Mouse (Mus musculus) embryo, embryonic 11 days (tissue): Measurements from ENCODE around the gene Ppp1r3e.

ENCODE experiments used
- DNase-seq: peaks from one replicate; pipeline ENCODE4 v3.0.0-alpha.2; 2015

Ppp1r3e gene

GRCm38 (mm10) chr14:54876539-54877047 is 757 bp downstream of the Ppp1r3e start:
- peak; percentile 95 for DNase-seq

- DNase-seq, result peak; percentile 13
Observed at GRCm38 (mm10) chr14:54875844-54876538, 1.4 kb downstream of the Ppp1r3e start.

- no peak for DNase-seq
Observed at GRCm38 (mm10) chr14:54874165-54874564, 3.2 kb downstream of the Ppp1r3e start.

- no peak for DNase-seq
Observed at GRCm38 (mm10) chr14:54870861-54871260, 6.5 kb downstream of the Ppp1r3e start, which contains the start of gene Homez. Gene Homez, minus strand, starts transcription at chr14:54870961.

- no peak for DNase-seq
Observed at GRCm38 (mm10) chr14:54868026-54868425, 9.3 kb downstream of the Ppp1r3e start.

DNA sequence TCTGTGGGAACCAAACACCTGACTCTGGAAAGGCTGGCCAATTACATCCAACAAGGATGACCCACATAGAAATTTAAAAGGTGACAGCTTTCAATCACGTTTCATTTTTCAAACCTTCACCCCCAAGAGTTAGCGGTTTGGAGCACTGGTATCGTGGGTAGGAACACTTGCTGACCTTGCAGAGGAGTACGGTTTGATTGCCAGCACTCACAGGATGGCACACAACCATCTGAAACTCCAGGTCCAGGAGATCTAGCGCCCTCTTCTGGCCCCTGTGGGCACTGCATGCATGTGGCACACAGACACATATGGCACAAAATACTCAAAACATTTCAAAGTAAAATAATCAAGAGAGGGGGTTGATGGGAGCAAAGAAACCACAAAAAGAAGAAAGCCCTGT is 10.4 kb downstream of the Ppp1r3e start:
- no peak for DNase-seq

DNA sequence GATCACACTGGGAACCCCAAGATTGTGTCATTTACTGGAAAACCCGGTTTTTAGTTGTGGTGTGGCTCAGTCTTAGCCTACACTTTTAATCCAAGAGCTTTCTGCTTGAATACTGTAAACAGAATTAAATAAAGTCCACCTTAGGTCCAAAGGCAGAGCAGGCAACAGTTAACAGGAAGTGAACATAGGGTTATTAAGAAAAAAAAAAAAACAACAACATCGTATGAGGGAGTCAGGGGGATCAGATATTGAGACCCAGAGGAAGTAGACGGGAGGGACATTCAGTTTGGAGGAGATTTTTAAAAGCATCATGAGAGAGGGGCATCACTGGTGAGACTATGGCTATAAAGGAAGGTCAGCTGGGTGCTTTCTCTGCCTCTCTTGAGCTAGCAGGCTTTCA is 11.1 kb downstream of the Ppp1r3e start:
- no peak for DNase-seq

DNA sequence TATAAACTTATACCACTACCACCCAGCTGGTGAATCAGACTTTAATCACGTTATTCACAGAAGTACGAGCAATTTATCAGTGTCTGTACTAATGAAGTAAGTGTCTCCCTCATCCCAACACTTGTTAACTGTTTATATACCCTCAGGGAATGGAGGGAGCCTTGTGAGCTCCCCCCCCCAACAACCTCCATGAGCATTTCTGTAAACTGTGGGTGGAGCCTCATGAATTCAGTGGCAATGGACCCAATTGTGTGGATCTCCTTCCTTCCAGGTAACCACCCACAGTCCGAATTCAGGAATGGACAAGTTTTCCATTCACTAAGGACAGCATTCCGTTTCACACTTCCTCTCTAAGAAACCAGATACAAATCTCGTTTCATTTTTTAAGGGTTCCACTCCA is 11.7 kb downstream of the Ppp1r3e start:
- no peak for DNase-seq

- no peak for DNase-seq
Observed at GRCm38 (mm10) chr14:54864313-54865036, 12.9 kb downstream of the Ppp1r3e start.

GRCm38 (mm10) chr14:54863501-54864312 is 13.6 kb downstream of the Ppp1r3e start:
- DNase-seq, result peak; percentile 98

DNA sequence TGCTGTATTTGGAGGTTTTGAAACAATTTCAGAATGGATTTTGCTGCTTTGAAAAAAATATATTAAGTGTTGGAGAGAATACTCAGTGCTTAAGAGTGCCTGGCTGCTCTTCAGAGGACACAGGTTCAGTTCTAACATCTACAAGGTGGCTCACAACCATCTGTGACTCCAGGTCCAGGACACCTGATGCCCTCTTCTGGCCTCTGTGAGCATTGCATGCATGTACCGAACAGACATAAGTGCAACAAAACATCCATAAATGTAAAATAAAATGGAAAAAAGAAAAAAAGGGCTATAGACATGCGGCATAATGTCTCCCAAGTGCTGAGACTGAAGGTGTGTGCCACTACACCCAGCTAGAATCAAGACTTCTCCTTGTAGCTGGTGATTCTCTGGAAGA is 16.8 kb downstream of the Ppp1r3e start:
- peak; percentile 51 for DNase-seq

GRCm38 (mm10) chr14:54857891-54858290 is 19.5 kb downstream of the Ppp1r3e start:
- DNase-seq, result no peak

DNA sequence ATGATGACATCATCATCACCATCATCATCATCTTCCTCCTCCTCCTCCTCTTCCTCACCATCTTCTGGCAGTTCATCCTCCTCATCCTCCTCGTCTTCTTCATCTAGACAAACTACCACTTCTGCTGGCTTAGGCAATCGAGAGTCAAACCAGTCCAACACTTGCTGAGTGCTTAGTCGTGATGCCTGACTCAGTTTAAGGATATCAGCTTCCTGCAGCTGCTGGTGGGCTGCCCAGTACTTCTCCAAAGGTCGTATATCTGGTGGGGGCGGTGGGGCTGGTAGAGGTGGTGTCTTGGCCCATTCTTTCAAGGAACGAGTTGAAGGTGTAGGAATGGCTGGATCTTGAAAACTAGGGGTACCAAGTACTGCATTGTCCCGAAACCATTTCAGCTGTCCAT is 20.6 kb downstream of the Ppp1r3e start:
- no peak for DNase-seq

GRCm38 (mm10) chr14:54855726-54856125 is 21.6 kb downstream of the Ppp1r3e start:
- DNase-seq, result no peak

GRCm38 (mm10) chr14:54843461-54843860 is 33.9 kb downstream of the Ppp1r3e start:
- DNase-seq, result peak; percentile 78

- no peak for DNase-seq
Observed at GRCm38 (mm10) chr14:54823716-54824115, 53.6 kb downstream of the Ppp1r3e start.
